Mouse (Mus musculus) right cerebral cortex, postnatal 4 days (tissue): ENCODE data around the gene Cela3a.
"Not testable (repeated sequence)": the region's sequence is repeated elsewhere in the genome, so short reads cannot be mapped to it uniquely, and the experiment has no call there.

Experiments used
- DNase-seq: peaks from one replicate; pipeline ENCODE4 v3.0.0-alpha.2; 2022

Cela3a gene

GRCm38 (mm10) chr4:137412185-137412709 is 2.7 kb upstream of the Cela3a start:
- DNase-seq: not testable (repeated sequence)

- no peak for DNase-seq
These were observed 4.0 kb downstream of the Cela3a start for GRCm38 (mm10) chr4:137405571-137405970.

GRCm38 (mm10) chr4:137396641-137397525 is 12.7 kb downstream of the Cela3a start:
- no peak for DNase-seq

- DNase-seq: no peak
These were observed 16.0 kb downstream of the Cela3a start for GRCm38 (mm10) chr4:137393378-137394135.

GRCm38 (mm10) chr4:137392874-137393273 is 16.7 kb downstream of the Cela3a start:
- no peak for DNase-seq

GRCm38 (mm10) chr4:137391287-137391686 is 18.3 kb downstream of the Cela3a start:
- no peak for DNase-seq

- no peak for DNase-seq
These were observed 19.4 kb downstream of the Cela3a start for GRCm38 (mm10) chr4:137390196-137390595.

GRCm38 (mm10) chr4:137388983-137389382 is 20.6 kb downstream of the Cela3a start:
- DNase-seq: no peak

GRCm38 (mm10) chr4:137388059-137388794 is 21.4 kb downstream of the Cela3a start:
- peak; percentile 73 for DNase-seq

- no peak for DNase-seq
These were observed 22.0 kb downstream of the Cela3a start for GRCm38 (mm10) chr4:137387482-137388058.

GRCm38 (mm10) chr4:137380702-137381605 is 28.6 kb downstream of the Cela3a start:
- DNase-seq: no peak

GRCm38 (mm10) chr4:137379713-137380255 is 29.8 kb downstream of the Cela3a start:
- DNase-seq: no peak

- DNase-seq: no peak
These were observed 30.5 kb downstream of the Cela3a start for GRCm38 (mm10) chr4:137379085-137379484.

GRCm38 (mm10) chr4:137377526-137378304 is 31.9 kb downstream of the Cela3a start:
- no peak for DNase-seq

- DNase-seq: no peak
These were observed 32.8 kb downstream of the Cela3a start for GRCm38 (mm10) chr4:137376778-137377177.

GRCm38 (mm10) chr4:137375314-137376278 is 34.0 kb downstream of the Cela3a start:
- DNase-seq: no peak

- no peak for DNase-seq
These were observed 35.9 kb downstream of the Cela3a start for GRCm38 (mm10) chr4:137373711-137374110.

GRCm38 (mm10) chr4:137371596-137372523 is 37.7 kb downstream of the Cela3a start:
- no peak for DNase-seq
